Mouse (Mus musculus) neural tube, embryonic 12.5 days (tissue): ENCODE results near the gene Gm10306. TPM values are rescaled to one million over a fixed set of nuclear protein-coding genes. Genes with fewer than 3 reads are reported as not detected.

Source experiments
- polyA plus RNA-seq: library from polyadenylated mRNA; unstranded; fragments of >200 nt; fragmentation: Nextera tagmentation; extraction: Ambion mirVana; gene quantifications from 2 replicates; pipeline ENCODE4 v1.2.1, GENCODE M21; 2016

Gm10306 gene
- polyA plus RNA-seq, 1 experiment from 2014 or later = not detected

Other genes starting within 250 kb of the Gm10306 start
- gene Caap1, start 250 bp downstream of the Gm10306 start, polyA plus RNA-seq = 34.3 and 36.8 TPM in 2 replicates
- gene Plaa, start 46.7 kb downstream of the Gm10306 start, polyA plus RNA-seq = 92.9 and 97.1 TPM in 2 replicates
- 44.2 and 47.8 TPM in 2 replicates for gene Ift74, start 57.9 kb downstream of the Gm10306 start, polyA plus RNA-seq
- gene Lrrc19, start 93.6 kb downstream of the Gm10306 start, polyA plus RNA-seq = 0.82 and 1.1 TPM in 2 replicates
- gene Tek, start 182.7 kb downstream of the Gm10306 start, polyA plus RNA-seq = 9.4 and 9.9 TPM in 2 replicates